Mouse (Mus musculus) heart, postnatal 0 days (tissue): ENCODE measurements around the gene BC052040.

Source experiments
- CTCF ChIP-seq: IDR thresholded peaks from 2 replicates; pipeline ENCODE4 v1.5.1; 2016; ENCODE audit warnings: antibody characterized with exemption, control low read depth, low read depth
- EP300 ChIP-seq: IDR thresholded peaks from 2 replicates; pipeline ENCODE4 v1.6.1; 2016; ENCODE audit warnings: antibody characterized with exemption, low read depth

- TF ChIP-seq CTCF (no peak), EP300 (no peak)
Measured at GRCm38 (mm10) chr2:115693841-115694240, 112.3 kb downstream of the BC052040 start.
